Mouse (Mus musculus): ENCODE measurements at regions not wholly inside any gene's neighbourhood (a gene's known extent, or its start where the extent isn't known, plus 50 kb on each side); places are given as distances from the start of the nearest gene placed in this dataset.

GRCm38 (mm10) chr5:75761459-75762310, 187.0 kb downstream of the Kit start:
- DNase-seq, result no peak

GRCm38 (mm10) chr5:75756168-75756567, 181.5 kb downstream of the Kit start:
- no peak for DNase-seq

- no peak for DNase-seq
These were observed 179.6 kb downstream of the Kit start for GRCm38 (mm10) chr5:75754356-75754755.

- no peak for DNase-seq
These were observed 170.6 kb downstream of the Kit start for GRCm38 (mm10) chr5:75745311-75745710.

GRCm38 (mm10) chr5:75744475-75745045, 169.8 kb downstream of the Kit start:
- DNase-seq, result no peak

GRCm38 (mm10) chr5:75739336-75739735, 164.6 kb downstream of the Kit start:
- no peak for DNase-seq

- no peak for DNase-seq
These were observed 163.7 kb downstream of the Kit start for GRCm38 (mm10) chr5:75738445-75738844.

GRCm38 (mm10) chr5:75737752-75738151, 163.0 kb downstream of the Kit start:
- DNase-seq, result no peak

GRCm38 (mm10) chr5:75736318-75736717, 161.6 kb downstream of the Kit start:
- DNase-seq, result no peak

GRCm38 (mm10) chr5:75734508-75734907, 159.8 kb downstream of the Kit start:
- no peak for DNase-seq

- DNase-seq, result no peak
These were observed 159.3 kb downstream of the Kit start for GRCm38 (mm10) chr5:75734043-75734442.

GRCm38 (mm10) chr5:75731236-75731635, 156.5 kb downstream of the Kit start:
- no peak for DNase-seq

- DNase-seq, result no peak
These were observed 156.0 kb downstream of the Kit start for GRCm38 (mm10) chr5:75730698-75731097.

- DNase-seq, result no peak
These were observed 146.6 kb downstream of the Kit start for GRCm38 (mm10) chr5:75721291-75721690.

- no peak for DNase-seq
These were observed 145.6 kb downstream of the Kit start for GRCm38 (mm10) chr5:75720091-75720940.

GRCm38 (mm10) chr5:75718511-75719225, 144.0 kb downstream of the Kit start:
- DNase-seq, result no peak
